Mouse (Mus musculus) Patski (cell line): Measurements from ENCODE around the gene Ascl2. TPM values are rescaled to one million over a fixed set of nuclear protein-coding genes. Genes with fewer than 3 reads are reported as not detected.

Source experiments
- ATAC-seq: fragments of 100-300 bp; one replicate; pipeline ENCODE4 v1.8.0; 2021
- CTCF ChIA-PET: fragments of 350-600 bp; sonication (Branson Sonifier 250); formaldehyde crosslinking; loops from one replicate; lab custom pipeline; 2022; ENCODE audit warnings: inconsistent platforms; lab: Charles Lee
- POLR2A ChIA-PET: fragments of 350-600 bp; sonication (Branson Sonifier 250); formaldehyde crosslinking; loops from one replicate; lab custom pipeline; 2022; ENCODE audit warnings: antibody characterized with exemption, inconsistent platforms; lab: Charles Lee
- DNase-seq: peaks from one replicate; pipeline ENCODE4 v3.0.0-alpha.2; 2011; ENCODE audit warnings: low read depth, low spot score
- H3K27me3 ChIP-seq: fragments of 371-371 bp; one replicate; pipeline ENCODE4 v1.5.1; 2021
- CTCF ChIP-seq: fragments of 100-300 bp; IDR thresholded peaks from one replicate; pipeline ENCODE4 v1.5.1; 2021
- in situ Hi-C: fragments of 300-500 bp; cut with MboI; formaldehyde crosslinking; loops from 3 replicates; pipeline ENCODE4 v1.11.1; 2018; ENCODE audit warnings: low pct_unique_long_range_greater_than_20kb, mixed read lengths
- polyA plus RNA-seq: library from polyadenylated mRNA; unstranded; gene quantifications from one replicate; pipeline ENCODE4 v1.2.3, GENCODE M21; 2021

Ascl2 gene
- polyA plus RNA-seq, 1 experiment from 2014 or later = 0.08 TPM

- H3K27me3 ChIP-seq = no peaks in the 10 kb centered on the region
- DNase-seq (no peak), ATAC-seq (no peak)
- no peak for TF ChIP-seq CTCF
- POLR2A ChIA-PET = no interaction called here
- in situ Hi-C loops = loop anchor here (5.0 to 25.0 kb wide), 2 partner anchors 113 to 618 kb away; partner anchors contain the start of genes Ctsd and Gm49369
- CTCF ChIA-PET = interaction anchor here (1.0 to 5.9 kb wide), 2 partner anchors 81 to 82 kb away, joined by 4 to 74 read pairs; no protein-coding TSS in a partner anchor
These were observed 35.8 kb upstream of the Ascl2 start, which contains the start of gene Tspan32 for GRCm38 (mm10) chr7:143004727-143005343. Gene Tspan32, plus strand, starts transcription at chr7:143005046.

- ATAC-seq (peak; percentile 41), DNase-seq (no peak)
- CTCF ChIA-PET = interaction anchor here (1.0 to 2.3 kb wide), 2 partner anchors 84 to 108 kb away, joined by 4 to 6 read pairs; no protein-coding TSS in a partner anchor
- H3K27me3 ChIP-seq = no peaks in the 10 kb centered on the region
- POLR2A ChIA-PET = no interaction called here
- in situ Hi-C loops = loop anchor here (25.0 kb wide), 1 partner anchor 615 kb away; the partner anchor contains the start of genes Ctsd and Gm49369
- no peak for TF ChIP-seq CTCF
These were observed 33.6 kb upstream of the Ascl2 start for GRCm38 (mm10) chr7:143002679-143003078.

GRCm38 (mm10) chr7:142997403-142998150, 28.5 kb upstream of the Ascl2 start:
- no peak for ATAC-seq
- in situ Hi-C loops = loop anchor here (25.0 kb wide), 1 partner anchor 465 kb away; the partner anchor contains the start of genes Cdkn1c and Slc22a18

GRCm38 (mm10) chr7:142996998-142997397, 27.9 kb upstream of the Ascl2 start:
- in situ Hi-C loops = loop anchor here (25.0 kb wide), 1 partner anchor 465 kb away; the partner anchor contains the start of genes Cdkn1c and Slc22a18
- ChIA-PET POLR2A (interaction anchor here (1.0 kb wide), 1 partner anchor 90 kb away, joined by 3 read pairs; no protein-coding TSS in a partner anchor), CTCF (interaction anchor here (0.9 to 1.0 kb wide), 2 partner anchors 47 to 90 kb away, joined by 3 to 6 read pairs; no protein-coding TSS in a partner anchor)
- no peak for TF ChIP-seq CTCF
- DNase-seq (no peak), ATAC-seq (no peak)
- no peaks in the 10 kb centered on the region for H3K27me3 ChIP-seq

More at GRCm38 (mm10) chr7:142997403-142998150, 28.5 kb upstream of the Ascl2 start:
- DNase-seq = no peak
- POLR2A ChIA-PET = interaction anchor here (1.0 kb wide), 1 partner anchor 89 kb away, joined by 3 read pairs; no protein-coding TSS in a partner anchor
- no peak for TF ChIP-seq CTCF
- CTCF ChIA-PET = interaction anchor here (0.9 to 1.3 kb wide), 4 partner anchors 10 to 103 kb away, joined by 3 to 6 read pairs (median 3); no protein-coding TSS in a partner anchor
- no peaks in the 10 kb centered on the region for H3K27me3 ChIP-seq

GRCm38 (mm10) chr7:142995630-142996338, 26.7 kb upstream of the Ascl2 start:
- no peak for TF ChIP-seq CTCF
- no peaks in the 10 kb centered on the region for H3K27me3 ChIP-seq
- POLR2A ChIA-PET = no interaction called here
- DNase-seq (no peak), ATAC-seq (no peak)
- CTCF ChIA-PET = no interaction called here
- in situ Hi-C loops = loop anchor here (25.0 kb wide), 1 partner anchor 467 kb away; the partner anchor contains the start of genes Cdkn1c and Slc22a18

GRCm38 (mm10) chr7:142995004-142995403, 25.9 kb upstream of the Ascl2 start:
- DNase-seq (no peak), ATAC-seq (no peak)
- in situ Hi-C loops = loop anchor here (25.0 kb wide), 1 partner anchor 467 kb away; the partner anchor contains the start of genes Cdkn1c and Slc22a18
- POLR2A ChIA-PET = no interaction called here
- H3K27me3 ChIP-seq = no peaks in the 10 kb centered on the region
- no peak for TF ChIP-seq CTCF
- CTCF ChIA-PET = interaction anchor here (1.5 to 1.6 kb wide), 2 partner anchors 12 to 13 kb away, joined by 3 to 4 read pairs; no protein-coding TSS in a partner anchor

- peaks cover 5% of the 10 kb centered on the region for H3K27me3 ChIP-seq
- TF ChIP-seq CTCF = no peak
- POLR2A ChIA-PET = no interaction called here
- in situ Hi-C loops = loop anchor here (25.0 kb wide), 1 partner anchor 475 kb away; the partner anchor contains the start of genes Cdkn1c and Slc22a18
- CTCF ChIA-PET = no interaction called here
- ATAC-seq (no peak), DNase-seq (no peak)
These were observed 18.7 kb upstream of the Ascl2 start for GRCm38 (mm10) chr7:142987718-142988117.

- in situ Hi-C loops = loop anchor here (25.0 kb wide), 1 partner anchor 477 kb away; the partner anchor contains the start of genes Cdkn1c and Slc22a18
- ChIA-PET CTCF (interaction anchor here (1.3 kb wide), 1 partner anchor 102 kb away, joined by 4 read pairs; no protein-coding TSS in a partner anchor), POLR2A (no interaction called here)
- TF ChIP-seq CTCF = no peak
- no peak for DNase-seq
- H3K27me3 ChIP-seq = peaks cover 5% of the 10 kb centered on the region
- ATAC-seq = no peak
These were observed 16.1 kb upstream of the Ascl2 start for GRCm38 (mm10) chr7:142985146-142985545.

- DNase-seq = no peak
- TF ChIP-seq CTCF = no peak
- in situ Hi-C loops = loop anchor here (25.0 kb wide), 1 partner anchor 480 kb away; the partner anchor contains the start of genes Cdkn1c and Slc22a18
- CTCF ChIA-PET = interaction anchor here (1.5 kb wide), 1 partner anchor 13 kb away, joined by 4 read pairs; no protein-coding TSS in a partner anchor
- POLR2A ChIA-PET = interaction anchor here (0.6 kb wide), 1 partner anchor 50 kb away, joined by 6 read pairs; no protein-coding TSS in a partner anchor
- H3K27me3 ChIP-seq = peaks cover 16% of the 10 kb centered on the region
- no peak for ATAC-seq
These were observed 12.8 kb upstream of the Ascl2 start for GRCm38 (mm10) chr7:142981908-142982307.
